In genomic region chr11:98031443-98031770, GRCm38 (mm10) we compare ENCODE assay signal across 7 mouse cellular contexts. TPM values are rescaled to one million over a fixed set of nuclear protein-coding genes. Genes with fewer than 3 reads are reported as not detected.
A peak's percentile ranks its signal among the peaks of the same experiment; 100 is the strongest.
DNase-seq lines count a peak whose midpoint lies in the region; ATAC-seq and TF ChIP-seq lines count a peak whose summit lies in the region.

No protein-coding gene starts in this region.

- WGBS in lung, postnatal 0 days = 8% methylated on average over 5 of the region's 5 CpGs

- DNase-seq in A20 (ENCODE audit: low read depth, low spot score) = peak; percentile 75
- peak; percentile 36 for DNase-seq in brain, embryonic 18.5 days (ENCODE audit: low read depth, low spot score)
- DNase-seq in gastrocnemius, adult 2 months = peak; percentile 78
- peak; percentile 71 to 91 for DNase-seq in kidney, postnatal 36 days
- DNase-seq in lung, postnatal 0 days (ENCODE audit: low spot score) = peak; percentile 79
- peak; percentile 44 to 77 for DNase-seq in spleen, adult 18-20 months

- no peaks in the 10 kb centered on the region for H3K9me3 ChIP-seq in lung, postnatal 0 days (ENCODE audit: low read length)

- peak; percentile 87 for TF ChIP-seq CTCF in gastrocnemius, adult 2 months (IDR thresholded peaks at IDR 0.05)
- TF ChIP-seq CTCF in lung, postnatal 0 days (IDR thresholded peaks at IDR 0.05) = peak; percentile 92

- H3K4me1 ChIP-seq in lung, postnatal 0 days (ENCODE audit: insufficient read depth, low read depth, low read length) = 0 out of 2 replicates have a peak, but pooled peaks cover 6% of the 10 kb centered on the region

- H3K9ac ChIP-seq in lung, postnatal 0 days (replicated peaks; ENCODE audit: low read depth) = no peak overlapping the region

- H3K36me3 ChIP-seq in lung, postnatal 0 days (ENCODE audit: insufficient read depth, low read length) = peaks cover 11% of the 10 kb centered on the region; the same call in 1 of the 2 replicates

- intact Hi-C loops in gastrocnemius, adult 2 months (cut with DNase I) = loop anchor here (1.0 kb wide), 1 partner anchor 44 kb away; no protein-coding TSS in a partner anchor

- TF ChIP-seq EP300 in lung, postnatal 0 days (IDR thresholded peaks at IDR 0.05) = no peak

- H3K4me2 ChIP-seq in lung, postnatal 0 days (replicated peaks; ENCODE audit: low read depth, low read length) = no peak overlapping the region

- peaks cover 1% of the 10 kb centered on the region; the same call in 1 of the 2 replicates for H3K27me3 ChIP-seq in lung, postnatal 0 days (replicated peaks; ENCODE audit: insufficient read depth, low read length)

- ATAC-seq in CD4-positive, CD25-positive, alpha-beta regulatory T cell, adult 4 months = peak; percentile 48
- ATAC-seq in lung, postnatal 0 days = no peak

- H3K4me3 ChIP-seq in gastrocnemius, adult 2 months = no peak overlapping the region
- H3K4me3 ChIP-seq in lung, postnatal 0 days (ENCODE audit: low read depth, low read length) = no peak overlapping the region

- no peak overlapping the region for H3K27ac ChIP-seq in gastrocnemius, adult 2 months
- H3K27ac ChIP-seq in lung, postnatal 0 days (ENCODE audit: low read length) = no peak overlapping the region

RNA-seq across cellular contexts. Expression of gene Rpl19, which starts 4.9 kb away (rescaled TPM):
- polyA plus RNA-seq in CD4-positive, CD25-positive, alpha-beta regulatory T cell, adult 4 months (2017; shearing (Covaris generic)) = 1,000 to 10,000 TPM; 3,157 to 3,173 TPM
- 100 to 1,000 TPM; 404 to 490 TPM for total RNA-seq in gastrocnemius, adult 2 months (2021)
- polyA plus RNA-seq in lung, postnatal 0 days (2015; fragmentation: Nextera tagmentation; extraction: Ambion mirVana) = 750 and 817 TPM in 2 replicates

RNA-seq across cellular contexts. Expression of gene Cacnb1, which starts 8.6 kb away (rescaled TPM):
- 1 to 10 TPM; 1.8 to 2.4 TPM for polyA plus RNA-seq in CD4-positive, CD25-positive, alpha-beta regulatory T cell, adult 4 months (2017; shearing (Covaris generic))
- 100 to 1,000 TPM; 199 to 214 TPM for total RNA-seq in gastrocnemius, adult 2 months (2021)
- polyA plus RNA-seq in lung, postnatal 0 days (2015; fragmentation: Nextera tagmentation; extraction: Ambion mirVana) = 3.5 and 4.0 TPM in 2 replicates

RNA-seq across cellular contexts. Expression of gene Stac2, which starts 21.9 kb away (rescaled TPM):
- not detected for polyA plus RNA-seq in CD4-positive, CD25-positive, alpha-beta regulatory T cell, adult 4 months (2017; shearing (Covaris generic))
- total RNA-seq in gastrocnemius, adult 2 months (2021) = under 1 TPM in 1 of 2 experiments, not detected in 1; 0.11 TPM
- 0.10 and 0.11 TPM in 2 replicates for polyA plus RNA-seq in lung, postnatal 0 days (2015; fragmentation: Nextera tagmentation; extraction: Ambion mirVana)

RNA-seq across cellular contexts. Expression of gene Arl5c, which starts 35.4 kb away (rescaled TPM):
- 100 to 1,000 TPM in 1 of 2 experiments, 10 to 100 TPM in 1; 89.8 to 124 TPM for polyA plus RNA-seq in CD4-positive, CD25-positive, alpha-beta regulatory T cell, adult 4 months (2017; shearing (Covaris generic))
- under 1 TPM; 0.31 to 0.47 TPM for total RNA-seq in gastrocnemius, adult 2 months (2021)
- 4.6 and 6.5 TPM in 2 replicates for polyA plus RNA-seq in lung, postnatal 0 days (2015; fragmentation: Nextera tagmentation; extraction: Ambion mirVana)

RNA-seq across cellular contexts. Expression of gene Plxdc1, which starts 45.2 kb away (rescaled TPM):
- polyA plus RNA-seq in CD4-positive, CD25-positive, alpha-beta regulatory T cell, adult 4 months (2017; shearing (Covaris generic)) = 1 to 10 TPM; 1.8 to 3.7 TPM
- total RNA-seq in gastrocnemius, adult 2 months (2021) = 1 to 10 TPM; 3.0 to 3.1 TPM
- polyA plus RNA-seq in lung, postnatal 0 days (2015; fragmentation: Nextera tagmentation; extraction: Ambion mirVana) = 1.7 TPM in 2 replicates
